Mouse (Mus musculus) kidney, postnatal 10 days (tissue): ENCODE measurements around the gene Abtb2.

Source experiments
- DNase-seq: peaks from one replicate; pipeline ENCODE4 v3.0.0; 2021; ENCODE audit warnings: mixed read lengths

Gene Abtb2

DNA sequence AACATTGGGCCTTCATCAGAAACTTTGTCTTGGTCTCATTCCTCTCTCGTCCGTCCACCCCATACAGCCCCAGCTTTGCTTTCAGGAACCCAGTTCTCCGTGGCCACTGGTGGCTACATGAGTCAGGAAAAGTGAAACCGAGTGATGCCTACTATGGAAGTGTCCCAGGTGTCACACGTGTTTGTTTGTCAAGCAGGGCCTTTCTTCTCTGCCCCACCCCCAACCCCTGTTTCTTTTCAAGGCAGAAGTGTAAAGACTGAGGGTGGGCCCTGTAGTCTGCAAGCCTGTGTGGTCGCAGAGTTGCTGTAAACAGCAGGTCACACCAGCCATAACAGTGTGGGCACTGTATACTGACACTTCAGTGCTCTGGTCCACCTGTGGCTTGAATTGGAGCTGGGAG lies 98.2 kb downstream of the Abtb2 start:
- no peak for DNase-seq

DNA sequence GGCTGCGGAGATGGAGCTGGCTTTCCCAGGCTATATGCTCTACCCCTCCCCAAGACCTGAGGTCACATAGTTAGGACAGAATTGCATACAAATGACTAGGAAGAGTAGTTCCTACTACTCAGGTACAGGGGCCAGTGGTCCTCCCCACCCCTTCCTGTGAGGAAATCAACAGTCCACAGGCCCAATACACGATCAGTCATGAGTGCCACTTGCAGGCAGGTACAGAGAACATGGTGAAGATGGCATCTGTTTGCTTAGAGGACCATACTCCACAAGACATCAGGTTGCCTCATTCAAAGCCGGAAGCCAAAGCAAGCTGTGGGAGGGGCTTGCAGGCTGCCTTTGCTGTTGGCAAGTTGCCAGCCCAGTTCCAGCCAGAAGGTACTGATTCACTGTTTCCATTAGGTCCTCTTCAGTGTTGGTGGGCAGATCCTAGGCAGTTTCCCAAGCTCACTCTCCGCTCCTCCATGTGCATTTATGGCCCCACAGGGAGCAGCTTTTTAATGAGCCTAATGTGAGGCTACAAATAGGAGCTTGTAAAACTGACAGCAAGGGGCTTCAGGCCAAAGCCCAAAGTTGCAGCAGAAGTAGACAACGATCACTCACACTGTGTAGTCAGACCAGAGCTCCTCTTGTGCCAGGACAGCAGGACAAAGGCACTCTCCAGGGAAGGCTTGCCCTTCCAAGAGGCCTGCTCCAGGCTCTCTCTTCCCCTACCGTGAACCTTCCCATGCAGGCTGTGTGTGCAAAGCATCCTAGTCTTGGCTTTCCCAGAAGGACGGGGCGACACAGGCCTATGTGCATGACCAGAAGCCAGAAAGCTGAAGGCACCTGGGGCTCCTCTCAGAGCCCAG lies 102.1 kb downstream of the Abtb2 start:
- peak; percentile 74 for DNase-seq

GRCm38 (mm10) chr2:103668939-103669338 lies 102.8 kb downstream of the Abtb2 start:
- no peak for DNase-seq

GRCm38 (mm10) chr2:103669561-103669960 lies 103.5 kb downstream of the Abtb2 start:
- no peak for DNase-seq

GRCm38 (mm10) chr2:103670276-103670680 lies 104.2 kb downstream of the Abtb2 start:
- peak; percentile 58 for DNase-seq

GRCm38 (mm10) chr2:103672573-103673119 lies 106.5 kb downstream of the Abtb2 start:
- DNase-seq: no peak

GRCm38 (mm10) chr2:103673609-103674008 lies 107.5 kb downstream of the Abtb2 start:
- DNase-seq: no peak

- no peak for DNase-seq
These were observed 109.3 kb downstream of the Abtb2 start for GRCm38 (mm10) chr2:103675391-103675790.

DNA sequence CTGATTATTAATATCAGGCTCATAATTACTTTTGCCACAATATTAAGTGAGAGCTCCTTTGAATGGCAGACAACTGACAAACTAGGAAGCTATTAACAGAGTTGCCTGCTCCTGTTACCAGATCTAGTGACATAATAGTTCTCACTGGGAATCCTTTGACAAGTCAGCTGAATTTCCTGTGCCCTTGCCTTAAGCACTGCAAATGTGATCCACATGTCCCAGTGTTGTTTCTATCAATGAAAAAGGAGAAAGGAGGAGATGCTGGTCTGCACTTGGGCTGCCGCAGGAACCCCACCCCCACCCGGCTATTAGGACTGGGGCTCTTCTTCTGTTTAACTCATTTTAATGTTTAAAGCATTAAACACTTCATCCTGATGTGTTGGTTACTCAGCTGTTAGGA lies 110.7 kb downstream of the Abtb2 start:
- no peak for DNase-seq

DNA sequence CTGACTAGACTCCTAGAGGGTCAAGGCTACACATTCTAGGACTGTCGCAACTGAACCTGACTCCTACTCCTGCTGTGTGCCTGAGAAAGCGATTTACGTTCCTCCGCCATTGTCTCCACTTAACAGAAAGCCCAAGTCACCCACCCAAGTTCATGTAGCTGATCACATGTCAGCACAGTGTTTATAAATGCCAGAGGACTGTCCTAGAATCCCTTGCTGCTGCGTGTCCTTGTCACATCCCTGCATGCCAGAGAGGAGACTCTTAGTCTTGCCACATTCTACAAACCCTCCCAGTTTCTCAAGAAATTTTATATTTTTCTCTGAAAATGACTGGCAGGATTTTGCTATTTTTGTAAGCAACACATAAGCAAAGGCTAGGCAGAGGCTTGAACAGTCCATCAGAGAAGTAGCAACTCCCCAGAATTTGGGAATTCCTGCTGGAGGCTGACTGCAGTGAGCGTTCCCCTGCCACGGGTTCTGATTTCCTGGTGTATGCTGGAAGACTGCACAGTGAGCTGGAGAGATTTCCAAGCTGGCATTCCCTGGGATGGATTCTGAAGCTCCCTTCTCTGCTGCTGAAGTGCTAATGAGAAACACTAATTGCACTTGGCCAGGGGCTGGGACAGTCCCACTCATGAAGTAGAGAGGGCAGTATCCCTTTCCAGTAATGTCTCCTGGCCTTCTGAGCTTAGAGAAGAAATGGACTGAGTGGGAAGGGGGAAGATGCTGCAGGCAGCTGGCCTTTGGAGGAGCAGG lies 111.7 kb downstream of the Abtb2 start:
- DNase-seq: no peak

DNA sequence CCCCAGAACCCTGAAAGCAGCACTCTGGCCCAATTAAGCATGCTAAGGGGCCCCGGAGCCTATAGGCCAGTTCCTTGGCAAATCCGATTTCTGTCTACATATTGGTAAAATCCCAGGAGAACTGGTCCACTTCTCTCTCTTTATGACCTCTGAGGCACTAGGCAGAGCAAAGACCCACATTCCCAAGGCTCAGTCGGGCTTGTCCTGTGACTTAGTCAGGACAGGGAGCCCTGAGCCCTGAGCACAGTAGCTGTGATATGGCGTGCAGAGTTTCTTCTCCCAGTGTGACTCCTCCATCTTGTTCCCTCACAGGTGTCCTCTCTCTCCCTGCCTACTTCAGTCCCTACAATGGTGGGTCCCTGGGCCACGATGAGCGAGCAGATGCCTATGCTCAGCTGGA lies 112.3 kb downstream of the Abtb2 start:
- no peak for DNase-seq

GRCm38 (mm10) chr2:103680364-103681110 lies 114.4 kb downstream of the Abtb2 start:
- DNase-seq: no peak

- no peak for DNase-seq
These were observed 115.0 kb downstream of the Abtb2 start for GRCm38 (mm10) chr2:103681149-103681548.

- no peak for DNase-seq
These were observed 116.2 kb downstream of the Abtb2 start for GRCm38 (mm10) chr2:103682261-103682722.

DNA sequence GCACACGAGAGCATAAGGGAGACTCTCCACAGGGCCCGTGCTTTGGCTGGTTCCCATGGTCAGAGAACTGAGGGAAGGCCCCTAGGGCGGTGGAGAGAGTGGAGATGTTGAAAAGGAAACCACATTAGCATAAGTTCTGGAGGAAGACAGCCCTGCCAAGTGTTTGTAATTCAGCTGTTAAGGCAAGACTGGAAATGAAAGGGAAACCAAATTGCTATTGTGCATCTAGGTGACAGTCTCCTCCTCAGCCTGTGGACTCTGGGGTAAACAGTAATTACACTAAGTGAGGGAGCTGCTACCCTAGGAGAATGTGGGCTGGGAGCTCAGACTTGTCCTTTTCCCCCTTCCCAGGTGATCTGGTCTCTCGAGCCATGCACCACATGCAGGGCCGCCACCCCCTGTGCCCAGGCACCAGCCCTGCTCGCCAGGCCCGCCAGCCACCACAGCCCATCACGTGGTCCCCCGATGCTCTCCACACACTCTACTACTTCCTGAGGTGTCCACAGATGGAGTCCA lies 116.9 kb downstream of the Abtb2 start:
- DNase-seq: no peak

- DNase-seq: no peak
These were observed 118.3 kb downstream of the Abtb2 start for GRCm38 (mm10) chr2:103684431-103684830.

DNA sequence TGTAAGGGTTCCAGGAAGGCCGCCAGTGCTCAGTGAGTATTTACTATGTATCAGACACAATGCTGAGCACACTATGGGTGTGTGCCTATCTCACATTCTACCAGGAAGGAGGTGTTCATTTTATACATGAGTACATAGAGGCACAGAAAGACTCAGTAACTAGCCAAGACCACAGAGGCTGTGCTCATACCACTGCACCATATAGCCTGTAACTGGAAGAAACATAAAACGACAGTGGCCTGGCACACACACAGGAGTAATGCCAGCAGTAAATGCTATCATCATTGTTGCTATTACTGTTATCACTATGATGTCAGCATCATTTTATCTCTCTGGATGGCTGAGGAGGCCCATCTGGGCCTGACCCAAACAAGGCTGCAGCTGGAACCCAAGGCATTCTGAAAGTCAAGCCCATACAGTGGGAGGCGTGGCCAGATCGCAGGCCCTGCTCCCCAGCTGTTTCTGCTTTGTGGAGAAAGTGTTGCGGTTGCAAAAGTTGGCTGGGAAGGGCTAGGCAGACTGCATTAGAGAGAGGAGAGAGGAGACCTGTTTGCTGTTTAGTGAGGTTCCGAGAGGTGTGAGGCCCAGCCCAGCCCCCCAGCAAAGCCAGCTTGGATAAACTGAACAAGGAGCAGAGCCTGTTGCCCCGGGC lies 118.9 kb downstream of the Abtb2 start:
- peak; percentile 74 for DNase-seq

DNA sequence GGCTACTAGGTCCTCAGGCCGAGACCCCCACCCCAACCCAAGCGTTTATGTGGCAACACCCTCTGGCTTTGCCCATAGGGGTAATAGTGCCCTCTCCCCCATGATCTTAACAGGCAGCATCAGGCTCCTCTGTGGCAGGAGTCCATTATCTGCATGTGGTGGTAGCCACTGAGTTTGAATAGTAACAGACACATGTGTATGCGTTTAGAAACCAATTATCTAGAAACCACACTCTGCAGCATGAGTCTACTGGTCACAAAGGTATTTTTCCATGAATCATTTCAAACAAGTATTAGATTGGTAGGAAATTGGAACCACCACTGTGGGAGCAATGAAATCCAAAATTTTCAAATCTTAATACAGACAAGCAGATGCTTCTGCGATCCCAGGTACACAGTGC lies 119.5 kb downstream of the Abtb2 start:
- no peak for DNase-seq

DNA sequence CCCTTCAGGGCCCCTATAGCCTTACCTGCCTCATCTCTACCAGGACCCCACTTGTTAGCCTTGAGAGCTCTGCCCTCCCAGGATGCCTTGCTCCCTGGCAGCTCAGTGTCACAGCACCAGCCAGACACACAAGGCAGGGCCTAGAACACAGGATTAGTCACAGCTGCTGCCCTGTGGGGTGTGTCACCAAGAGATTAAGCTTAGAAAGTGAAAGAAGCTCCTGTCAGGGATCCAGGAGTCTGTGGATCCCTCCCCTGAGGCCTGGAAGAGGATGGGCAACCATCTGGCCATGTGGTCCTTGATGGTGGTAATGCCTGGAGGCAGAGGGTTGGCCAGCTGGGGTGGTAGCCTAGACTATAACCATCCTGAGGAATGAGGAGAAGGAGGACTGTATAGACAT lies 121.0 kb downstream of the Abtb2 start:
- DNase-seq: no peak

- no peak for DNase-seq
These were observed 121.8 kb downstream of the Abtb2 start for GRCm38 (mm10) chr2:103687888-103688287.

DNA sequence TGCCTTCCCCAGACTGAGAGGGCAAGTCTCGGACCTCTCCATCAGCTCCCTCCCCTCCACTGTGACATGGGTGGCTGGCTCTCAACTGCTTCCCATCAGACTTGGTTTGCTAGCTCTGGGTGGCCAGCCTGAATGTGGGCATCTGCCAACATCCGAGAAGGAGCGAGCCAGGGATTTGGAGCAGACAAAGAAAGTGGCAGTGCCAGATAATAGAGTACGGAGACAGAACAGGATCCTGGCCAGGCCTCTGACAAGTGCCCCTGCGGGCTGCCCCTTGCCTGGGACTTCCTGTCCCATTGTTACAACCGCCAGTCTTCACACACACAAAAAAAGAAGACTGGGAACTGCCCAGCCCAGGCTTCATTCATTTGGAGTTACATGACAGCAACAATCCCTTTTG lies 124.3 kb downstream of the Abtb2 start:
- DNase-seq: no peak

DNA sequence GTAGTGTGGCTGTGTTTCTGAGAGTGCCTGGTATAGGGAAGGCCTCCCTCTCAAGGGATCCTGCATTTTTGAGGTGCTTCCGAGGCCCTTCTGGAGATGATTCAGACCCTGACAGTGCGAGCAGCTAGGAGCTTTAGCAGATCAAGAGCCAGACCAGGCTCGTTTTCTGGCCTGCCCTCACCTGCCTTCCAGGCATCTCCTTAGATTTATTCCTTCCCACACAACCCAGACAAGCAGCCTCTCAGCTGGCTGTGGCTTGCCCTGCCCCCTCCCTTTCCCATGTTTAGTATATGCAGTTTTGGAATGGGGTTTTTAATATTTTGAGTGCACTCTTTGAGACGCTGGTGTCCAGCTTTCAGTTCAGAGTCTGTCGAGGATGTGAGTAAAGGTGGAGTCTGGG lies 124.7 kb downstream of the Abtb2 start:
- DNase-seq: no peak
